Mouse (Mus musculus) neutrophil, adult 5-6 weeks (primary cell): ENCODE measurements around the gene Usp17le. TPM values are rescaled to one million over a fixed set of nuclear protein-coding genes. Genes with fewer than 3 reads are reported as not detected.
"Not testable (repeated sequence)": the region's sequence is repeated elsewhere in the genome, so short reads cannot be mapped to it uniquely, and the experiment has no call there.

Experiments used
- ATAC-seq: fragments of 151-379, 151-347 bp; 2 replicates; pipeline ENCODE4 v1.8.0; 2017; ENCODE audit warnings: mild to moderate bottlenecking, moderate TSS enrichment; ENCODE audit not compliant: insufficient number of reproducible peaks, poor library complexity, low FRiP score, severe bottlenecking; ENCODE audit errors: extremely low read depth
- total RNA-seq: library from RNA; stranded (forward); fragments of 200-1000 nt; gene quantifications from 2 replicates; pipeline ENCODE4 v1.2.3, GENCODE M21; 2017

The Usp17le gene
- not detected in 2 replicates for total RNA-seq

DNA sequence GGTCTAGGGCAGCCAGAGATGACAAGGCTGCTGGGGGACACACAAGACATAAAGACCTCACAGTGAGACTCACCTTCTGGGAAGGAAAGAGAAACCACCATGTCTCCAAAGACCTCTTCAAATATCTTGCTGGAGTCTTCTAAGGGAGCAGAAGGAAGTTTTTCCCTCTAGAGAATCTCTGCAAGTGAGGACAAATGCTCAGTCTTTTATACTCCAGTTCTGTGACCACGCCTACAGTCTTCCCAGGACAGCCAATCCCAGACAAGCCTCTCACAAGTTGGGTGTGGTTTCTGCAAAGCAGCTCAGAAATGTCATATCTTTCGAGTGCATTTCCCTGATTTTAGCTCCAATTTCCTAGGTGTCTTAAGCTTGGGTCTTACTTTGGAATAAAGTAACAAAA is at the start of gene Usp17le:
Usp17le (minus strand) TSS at position 101 of the 400 bp plus-strand sequence.
- not testable (repeated sequence) for ATAC-seq

DNA sequence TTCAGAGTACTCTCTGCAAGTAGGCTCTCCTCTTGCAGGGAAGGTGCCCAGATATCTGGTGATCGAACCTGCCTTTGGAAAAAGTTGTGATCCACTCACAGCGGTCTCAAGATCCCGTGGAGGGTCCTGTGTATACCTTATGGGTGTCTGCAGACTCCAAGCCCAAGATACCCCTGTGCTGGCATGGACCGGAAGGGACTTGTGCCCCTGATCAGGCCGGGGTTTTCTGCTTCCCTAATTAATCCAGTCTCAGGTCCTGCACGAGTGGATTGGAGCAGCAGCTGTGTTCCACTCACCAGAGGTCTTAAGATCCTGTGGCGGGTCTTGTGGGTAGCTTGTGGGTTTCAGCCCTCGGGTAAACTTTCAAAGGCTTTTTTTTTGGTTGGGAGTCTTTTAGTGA is 33.1 kb upstream of the Usp17le start:
- ATAC-seq: not testable (repeated sequence)

DNA sequence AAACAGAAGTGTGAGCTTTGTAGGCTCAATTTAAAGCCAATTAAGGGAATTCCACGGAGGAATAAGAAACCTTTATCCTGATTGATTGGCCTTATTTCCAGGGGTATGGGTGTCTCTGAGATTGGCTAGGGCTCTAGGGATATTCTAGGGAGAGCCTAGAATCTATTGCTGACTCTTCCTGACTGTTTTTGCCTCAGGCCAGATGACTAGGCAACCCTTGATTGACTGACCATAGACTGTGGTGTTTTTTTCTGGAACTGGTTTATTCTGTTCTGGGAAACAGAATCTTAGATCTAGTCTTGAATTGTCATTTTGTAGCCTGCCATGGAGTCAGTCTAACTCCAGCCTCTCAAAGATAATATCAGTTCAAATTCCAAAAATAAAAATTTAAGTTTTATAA is 13.5 kb upstream of the Usp17le start:
- ATAC-seq: no peak

Other genes starting within 250 kb of the Usp17le start
- not detected in 2 replicates for gene Olfr651, start 227.3 kb downstream of the Usp17le start, total RNA-seq
- not detected in 2 replicates for gene Olfr652, start 216.6 kb downstream of the Usp17le start, total RNA-seq
- not detected in 2 replicates for gene Olfr653, start 200.2 kb downstream of the Usp17le start, total RNA-seq
- not detected in 2 replicates for gene Olfr654, start 190.4 kb downstream of the Usp17le start, total RNA-seq
- not detected in 2 replicates for gene Olfr655, start 175.7 kb downstream of the Usp17le start, total RNA-seq
- not detected in 2 replicates for gene Olfr656, start 163.5 kb downstream of the Usp17le start, total RNA-seq
- gene Olfr657, start 152.7 kb downstream of the Usp17le start, total RNA-seq: not detected in 2 replicates
- 0.47 TPM in 1 of 2 replicates, not detected in the other for gene Olfr658, start 130.2 kb downstream of the Usp17le start, total RNA-seq
- gene Olfr659, start 110.7 kb downstream of the Usp17le start, total RNA-seq: not detected in 2 replicates
- gene Olfr661, start 91.0 kb downstream of the Usp17le start, total RNA-seq: not detected in 2 replicates
- gene Usp17lb, start 65.1 kb upstream of the Usp17le start, total RNA-seq: not detected in 2 replicates
- gene Usp17la, start 79.5 kb upstream of the Usp17le start, total RNA-seq: not detected in 2 replicates
- 0.12 TPM in 1 of 2 replicates, not detected in the other for gene Olfr665, start 100.6 kb upstream of the Usp17le start, total RNA-seq
- gene Olfr666, start 118.5 kb upstream of the Usp17le start, total RNA-seq: 0.70 TPM in 1 of 2 replicates, not detected in the other
- gene Olfr667, start 144.0 kb upstream of the Usp17le start, total RNA-seq: not detected in 2 replicates
- gene Olfr668, start 150.6 kb upstream of the Usp17le start, total RNA-seq: 0.12 TPM in 1 of 2 replicates, not detected in the other
- gene Olfr669, start 156.8 kb upstream of the Usp17le start, total RNA-seq: 0.35 TPM in 1 of 2 replicates, not detected in the other
- gene Olfr670, start 185.2 kb upstream of the Usp17le start, total RNA-seq: not detected in 2 replicates
- gene Olfr671, start 201.7 kb upstream of the Usp17le start, total RNA-seq: not detected in 2 replicates
- not detected in 2 replicates for gene Olfr672, start 224.6 kb upstream of the Usp17le start, total RNA-seq